ENCODE assay signal across 20 mouse cellular contexts in genomic region chr7:46000577-46000976, GRCm38 (mm10). TPM values are rescaled to one million over a fixed set of nuclear protein-coding genes. Genes with fewer than 3 reads are reported as not detected.
A peak's percentile ranks its signal among the peaks of the same experiment; 100 is the strongest.
DNase-seq lines count a peak whose midpoint lies in the region; ATAC-seq and TF ChIP-seq lines count a peak whose summit lies in the region.
"Had no signal": no experiment of that assay in that cellular context is flagged by ENCODE, and none has a peak within 500 bp of the region (broad histone marks: within the 10 kb centered on the region; RNA-seq: fewer than 3 reads in every experiment).

No protein-coding gene starts in this region.

- H3K36me3 ChIP-seq in stomach, embryonic 16.5 days (ENCODE audit: control insufficient read depth, insufficient read depth, low read length): no peaks in the 10 kb centered on the region
- no peaks in the 10 kb centered on the region for H3K36me3 ChIP-seq in stomach, postnatal 0 days (ENCODE audit: control insufficient read depth, insufficient read depth, low read length)
- H3K36me3 ChIP-seq in CH12.LX (replicated peaks in 1 of 2; ENCODE audit: control insufficient read depth in 1 of 2, insufficient read depth in 1 of 2, low read length in 1 of 2): peaks cover 0 to 3% of the 10 kb centered on the region in 2 experiments
- H3K36me3 ChIP-seq: G1E had no signal

- in situ Hi-C loops in CH12.LX (cut with MboI; ENCODE audit: low pct_ligation_motif_present, low pct_unique_long_range_greater_than_20kb, low sequenced_read_pairs): loop anchor here (10.0 kb wide), 1 partner anchor 266 kb away; no protein-coding TSS in a partner anchor

- no peaks in the 10 kb centered on the region for H3K9me3 ChIP-seq in stomach, embryonic 16.5 days (replicated peaks; ENCODE audit: control insufficient read depth, low read length)
- H3K9me3 ChIP-seq in stomach, postnatal 0 days (ENCODE audit: control insufficient read depth, low read length): no peaks in the 10 kb centered on the region
- H3K9me3 ChIP-seq in CH12.LX (replicated peaks; ENCODE audit: low read length): no peaks in the 10 kb centered on the region
- H3K9me3 ChIP-seq: G1E had no signal

- no peak overlapping the region for H3K4me2 ChIP-seq in stomach, embryonic 16.5 days (ENCODE audit: low read depth, low read length)
- no peak overlapping the region for H3K4me2 ChIP-seq in stomach, postnatal 0 days (replicated peaks; ENCODE audit: low read depth)
- no peak overlapping the region for H3K4me2 ChIP-seq in CH12.LX (ENCODE audit: insufficient read depth, low read depth, poor library complexity, severe bottlenecking)

- peak; percentile 28; the same call in 1 of the 2 replicates for ATAC-seq in stomach, embryonic 16.5 days (ENCODE audit: insufficient read depth, low FRiP score)
- ATAC-seq in stomach, postnatal 0 days (ENCODE audit: low FRiP score, low TSS enrichment): no peak
- ATAC-seq: activated CD4-positive, CD25-positive, alpha-beta regulatory T cell, adult 4 months; CD4-positive, CD25-positive, alpha-beta regulatory T cell, adult 4 months; Patski had no signal

- no peak for DNase-seq in stomach, postnatal 0 days (ENCODE audit: low spot score)
- DNase-seq in CH12.LX (ENCODE audit: extremely low read depth): no peak
- DNase-seq in heart, adult 8-10 months (ENCODE audit: low spot score): no peak
- DNase-seq: adrenal gland, adult 2 months; adrenal gland, adult 8-10 months; adrenal gland, postnatal 10 days; adrenal gland, postnatal 14 days; adrenal gland, postnatal 25 days; adrenal gland, postnatal 36 days; B cell, adult 2 months; cerebellum, adult 11 months; cerebellum, adult 11-12 months; cerebellum, adult 18-20 months; cerebellum, adult 2 months had no signal

- H3K27ac ChIP-seq in stomach, embryonic 16.5 days (ENCODE audit: low read length): no peak overlapping the region
- no peak overlapping the region for H3K27ac ChIP-seq in stomach, postnatal 0 days (replicated peaks)
- H3K27ac ChIP-seq in CH12.LX (ENCODE audit: insufficient read depth, low read depth): no peak overlapping the region

- no peak overlapping the region for H3K9ac ChIP-seq in stomach, embryonic 16.5 days (ENCODE audit: low read length)
- no peak overlapping the region for H3K9ac ChIP-seq in stomach, postnatal 0 days (ENCODE audit: low read length)
- no peak overlapping the region for H3K9ac ChIP-seq in CH12.LX (ENCODE audit: insufficient read depth, low read depth)

- no peak overlapping the region for H3K4me3 ChIP-seq in stomach, embryonic 16.5 days (replicated peaks; ENCODE audit: low read length)
- no peak overlapping the region for H3K4me3 ChIP-seq in stomach, postnatal 0 days (ENCODE audit: low read depth, low read length)
- no peak overlapping the region for H3K4me3 ChIP-seq in CH12.LX (replicated peaks in 1 of 3; ENCODE audit: low read depth in 2 of 3, low read length in 2 of 3, poor library complexity in 1 of 3)

- H3K27me3 ChIP-seq in stomach, embryonic 16.5 days (ENCODE audit: control insufficient read depth, insufficient read depth, low read length): no peaks in the 10 kb centered on the region
- H3K27me3 ChIP-seq in stomach, postnatal 0 days (ENCODE audit: control insufficient read depth, insufficient read depth, low read length): no peaks in the 10 kb centered on the region
- no peaks in the 10 kb centered on the region for H3K27me3 ChIP-seq in CH12.LX (replicated peaks)

- whole genome bisulfite sequencing in stomach, embryonic 16.5 days: 89% methylated on average over 4 of the region's 4 CpGs
- 91% methylated on average over 4 of the region's 4 CpGs for WGBS in stomach, postnatal 0 days

- no peaks in the 10 kb centered on the region for H3K4me1 ChIP-seq in stomach, embryonic 16.5 days (ENCODE audit: control insufficient read depth, insufficient read depth, low read length)
- H3K4me1 ChIP-seq in stomach, postnatal 0 days (replicated peaks; ENCODE audit: control insufficient read depth, insufficient read depth): no peaks in the 10 kb centered on the region
- peaks cover 8 to 22% of the 10 kb centered on the region in 2 experiments for H3K4me1 ChIP-seq in CH12.LX (ENCODE audit: control insufficient read depth in 1 of 2, insufficient read depth in 2 of 2)

- TF ChIP-seq EP300 in stomach, postnatal 0 days (optimal IDR thresholded peaks at IDR 0.05): no peak
- TF ChIP-seq EP300 in CH12.LX (IDR thresholded peaks at IDR 0.05; ENCODE audit: low read length): peak; percentile 52

- dilution Hi-C loops in CH12.LX (cut with MboI; ENCODE audit: extremely low pct_ligation_motif_present, extremely low pct_unique_long_range_greater_than_20kb, low sequenced_read_pairs): no loop called here

- no peak for TF ChIP-seq RAD21 in CH12.LX (IDR thresholded peaks at IDR 0.05; ENCODE audit: low read depth, low read length)

- TF ChIP-seq CTCF in stomach, postnatal 0 days (IDR thresholded peaks at IDR 0.05; ENCODE audit: low read depth): no peak
- no peak for TF ChIP-seq CTCF in CH12.LX (conservative IDR thresholded peaks at IDR 0.05 in 1 of 2, IDR thresholded peaks at IDR 0.05 in 1 of 2; ENCODE audit: low read depth in 2 of 2, low read length in 2 of 2)

- TF ChIP-seq POLR2A in CH12.LX (IDR thresholded peaks at IDR 0.05; ENCODE audit: low read depth, low read length): no peak

- no peaks in the 10 kb centered on the region for H3K79me2 ChIP-seq in CH12.LX (replicated peaks; ENCODE audit: control insufficient read depth, extremely low read depth, insufficient read depth, poor library complexity, severe bottlenecking)

TF ChIP-seq in CH12.LX, 34 proteins besides CTCF, POLR2A, EP300 and RAD21:
- TF ChIP-seq ZC3H11A (IDR thresholded peaks at IDR 0.05; ENCODE audit: low read depth, low read length) (no peak), GABPA (IDR thresholded peaks at IDR 0.05; ENCODE audit: insufficient replicate concordance, low read depth, low read length) (no peak), MEF2A (IDR thresholded peaks at IDR 0.05; ENCODE audit: borderline replicate concordance, low read depth, low read length) (no peak), TCF12 (IDR thresholded peaks at IDR 0.05; ENCODE audit: low read depth, low read length) (0 out of 2 replicates have a peak, but pooled peaks have one; percentile 34), MAX (IDR thresholded peaks at IDR 0.05; ENCODE audit: low read length) (no peak), NRF1 (IDR thresholded peaks at IDR 0.05; ENCODE audit: low read depth, low read length) (no peak), BHLHE40 (IDR thresholded peaks at IDR 0.05; ENCODE audit: low read depth, low read length) (peak; percentile 29; the same call in 1 of the 2 replicates), IRF4 (IDR thresholded peaks at IDR 0.05; ENCODE audit: low read depth, low read length) (peak; percentile 55)
TF ChIP-seq in CH12.LX: peak in this region for 3.

RNA-seq across cellular contexts. Expression of gene Abcc6, which starts 29.5 kb away (rescaled TPM):
- 1.6 and 2.7 TPM in 2 replicates for polyA plus RNA-seq in stomach, embryonic 16.5 days (2015; fragmentation: Nextera tagmentation; extraction: Ambion mirVana)
- 0.44 and 0.87 TPM in 2 replicates for polyA plus RNA-seq in stomach, postnatal 0 days (2015; fragmentation: Nextera tagmentation; extraction: Ambion mirVana)
- total RNA-seq in CH12.LX (2012; rRNA removed): 9.0 and 10.5 TPM in 2 replicates
- 2.2 and 7.8 TPM in 2 replicates for total RNA-seq in CH12.LX (2014; rRNA removed)
- polyA plus RNA-seq in CH12.LX (2012; ENCODE audit: insufficient read length, low read depth): 6.4 and 7.4 TPM in 2 replicates
- not detected for total RNA-seq in heart, adult 8-10 months (2022)
- polyA plus RNA-seq: activated CD4-positive, CD25-positive, alpha-beta regulatory T cell, adult 4 months; C2C12; CD4-positive, CD25-positive, alpha-beta regulatory T cell, adult 4 months; G1E had no signal

RNA-seq across cellular contexts. Expression of gene Nomo1, which starts 32.9 kb away (rescaled TPM):
- polyA plus RNA-seq in stomach, embryonic 16.5 days (2015; fragmentation: Nextera tagmentation; extraction: Ambion mirVana): 46.5 and 47.2 TPM in 2 replicates
- 19.3 and 20.3 TPM in 2 replicates for polyA plus RNA-seq in stomach, postnatal 0 days (2015; fragmentation: Nextera tagmentation; extraction: Ambion mirVana)
- total RNA-seq in CH12.LX (2012; rRNA removed) (89.6 and 102 TPM in 2 replicates), CH12.LX (2014; rRNA removed) (41.9 and 43.4 TPM in 2 replicates)
- polyA plus RNA-seq in CH12.LX (2012; ENCODE audit: insufficient read length, low read depth): 97.8 and 103 TPM in 2 replicates
- 100 to 1,000 TPM in 1 of 4 experiments, 10 to 100 TPM in 3; 87.3 to 107 (median 96.3) TPM for total RNA-seq in heart, adult 8-10 months (2022)
